In genomic region chr1:130474936-130475335, GRCm38 (mm10) we compare ENCODE assay signal across 23 mouse cellular contexts. TPM values are rescaled to one million over a fixed set of nuclear protein-coding genes. Genes with fewer than 3 reads are reported as not detected.
DNase-seq lines count a peak whose midpoint lies in the region; ATAC-seq lines count a peak whose summit lies in the region.
"Had no signal": no experiment of that assay in that cellular context is flagged by ENCODE, and none has a peak within 500 bp of the region (broad histone marks: within the 10 kb centered on the region; RNA-seq: fewer than 3 reads in every experiment).

No protein-coding gene starts in this region.

- no peak overlapping the region for H3K9ac ChIP-seq in midbrain, embryonic 15.5 days
- H3K9ac ChIP-seq: kidney, embryonic 15.5 days; limb, embryonic 12.5 days had no signal

- peak; percentile 54 to 66; a peak in 3 of 4 replicates for ATAC-seq in hematopoietic stem cell, adult 5-6 weeks (replicated peaks in 1 of 2; ENCODE audit: insufficient read depth in 1 of 2, low FRiP score in 2 of 2, low TSS enrichment in 1 of 2, low read depth in 1 of 2, poor library complexity in 2 of 2, severe bottlenecking in 2 of 2)
- no peak for ATAC-seq in midbrain, embryonic 15.5 days (replicated peaks)
- ATAC-seq: forebrain, embryonic 16.5 days had no signal

- H3K9me3 ChIP-seq in midbrain, embryonic 15.5 days, result no peaks in the 10 kb centered on the region
- H3K9me3 ChIP-seq: heart, embryonic 10.5 days; kidney, embryonic 15.5 days; limb, embryonic 12.5 days had no signal

- H3K4me2 ChIP-seq in midbrain, embryonic 15.5 days, result no peak overlapping the region
- H3K4me2 ChIP-seq: kidney, embryonic 15.5 days; limb, embryonic 12.5 days had no signal

- H3K4me1 ChIP-seq in midbrain, embryonic 15.5 days, result no peaks in the 10 kb centered on the region
- H3K4me1 ChIP-seq: kidney, embryonic 15.5 days; limb, embryonic 12.5 days had no signal

- DNase-seq in lung, postnatal 25 days (ENCODE audit: low spot score), result peak; percentile 54
- DNase-seq in lung, postnatal 14 days, result no peak
- peak; percentile 15 for DNase-seq in spleen, adult 12 weeks (ENCODE audit: low spot score)
- peak; percentile 10 to 23 for DNase-seq in thymus, postnatal 36 days
- DNase-seq in gastrocnemius, postnatal 10 days, result no peak
- no peak for DNase-seq in MN1 (ENCODE audit: low spot score)
- DNase-seq: cerebellum, adult 11-12 months; embryo, embryonic 11 days had no signal

- H3K36me3 ChIP-seq in midbrain, embryonic 15.5 days (replicated peaks), result no peaks in the 10 kb centered on the region
- H3K36me3 ChIP-seq: heart, embryonic 10.5 days; kidney, embryonic 15.5 days; limb, embryonic 12.5 days had no signal

- H3K4me3 ChIP-seq in midbrain, embryonic 15.5 days, result no peak overlapping the region
- H3K4me3 ChIP-seq: heart, embryonic 10.5 days; kidney, embryonic 15.5 days; left cerebral cortex, adult 2 months; limb, embryonic 12.5 days had no signal

- no peak overlapping the region for H3K27ac ChIP-seq in midbrain, embryonic 15.5 days
- H3K27ac ChIP-seq: heart, embryonic 10.5 days; kidney, embryonic 15.5 days; left cerebral cortex, adult 2 months; limb, embryonic 12.5 days; stomach, postnatal 0 days had no signal

- no peaks in the 10 kb centered on the region for H3K27me3 ChIP-seq in midbrain, embryonic 15.5 days (replicated peaks)
- H3K27me3 ChIP-seq: kidney, embryonic 15.5 days; limb, embryonic 12.5 days had no signal

- 91% methylated on average over 6 of the region's 6 CpGs for WGBS in midbrain, embryonic 15.5 days

RNA-seq across cellular contexts. Expression of gene Cd55, which starts 12.4 kb away (rescaled TPM):
- 13.3 and 22.6 TPM in 2 replicates for total RNA-seq in hematopoietic stem cell, adult 5-6 weeks (2017)
- polyA plus RNA-seq in midbrain, embryonic 15.5 days (2015; fragmentation: Nextera tagmentation; extraction: Ambion mirVana), result 8.7 and 11.4 TPM in 2 replicates
- total RNA-seq in gastrocnemius, postnatal 10 days (2021), result 10 to 100 TPM; 25.6 to 38.3 TPM

RNA-seq across cellular contexts. Expression of gene Cd55b, which starts 52.1 kb away (rescaled TPM):
- not detected in 2 replicates for total RNA-seq in hematopoietic stem cell, adult 5-6 weeks (2017)
- not detected in 2 replicates for polyA plus RNA-seq in midbrain, embryonic 15.5 days (2015; fragmentation: Nextera tagmentation; extraction: Ambion mirVana)
- total RNA-seq in gastrocnemius, postnatal 10 days (2021), result under 1 TPM in 1 of 2 experiments, not detected in 1; 0.45 TPM
- total RNA-seq: heart, postnatal 25 days; midbrain, postnatal 0 days had no signal
- polyA plus RNA-seq: brain, embryonic 14.5 days; C2C12; forebrain, embryonic 16.5 days; heart, embryonic 10.5 days; intestine, embryonic 14.5 days; kidney, embryonic 15.5 days; limb, embryonic 12.5 days; liver, embryonic 16.5 days; midbrain, postnatal 0 days; neural tube, embryonic 14.5 days had no signal

Comparison
In these comparisons a context has a peak if more than half of its experiments do, and no peak if none do; other contexts are left out.
1. DNase-seq: peak in lung, postnatal 25 days (single experiment), spleen, adult 12 weeks (single experiment) and thymus, postnatal 36 days (2 of 2); none in lung, postnatal 14 days (single experiment), gastrocnemius, postnatal 10 days (single experiment) and MN1 (single experiment).